Mouse (Mus musculus): ENCODE measurements around the gene Nudcd3.

DNA sequence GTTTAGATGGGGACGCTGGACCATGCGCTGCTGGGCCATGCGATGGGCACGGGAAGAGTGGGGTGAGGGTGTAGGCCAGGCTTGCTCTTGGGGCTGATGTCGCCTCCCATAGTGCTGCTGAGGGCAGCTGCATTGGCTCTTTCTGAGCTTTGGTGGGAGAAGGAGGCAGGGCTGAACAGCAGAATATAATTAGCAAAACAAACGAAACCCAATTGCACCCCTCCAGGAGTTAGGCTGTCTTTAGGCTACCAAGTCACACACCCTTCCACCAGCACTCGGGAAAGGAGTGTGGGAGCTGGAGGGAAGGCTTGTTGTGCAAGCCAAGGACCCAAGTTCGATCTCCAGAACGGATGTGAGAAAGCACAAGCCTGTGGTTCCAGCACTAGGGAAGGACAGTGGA, 133.1 kb downstream of the Nudcd3 start:
- no peak for TF ChIP-seq ZNF384 (IDR thresholded peaks at IDR 0.05; ENCODE audit: low read depth, low read length)
- TF ChIP-seq CHD2 (IDR thresholded peaks at IDR 0.05; ENCODE audit: low read depth, low read length): no peak
- no peak for TF ChIP-seq ZC3H11A (IDR thresholded peaks at IDR 0.05; ENCODE audit: borderline replicate concordance, low read depth, low read length)
